Mouse (Mus musculus) ES-Bruce4 (cell line): ENCODE measurements around the gene Txlnb.

Experiments
- CTCF ChIP-seq: IDR thresholded peaks from one replicate; pipeline ENCODE4 v1.8.1; 2011; ENCODE audit warnings: low read depth, low read length
- EP300 ChIP-seq: IDR thresholded peaks from 2 replicates; pipeline ENCODE4 v1.6.1; 2011; ENCODE audit warnings: low read depth, low read length; ENCODE audit not compliant: insufficient read depth
- POLR2A ChIP-seq: IDR thresholded peaks from one replicate; pipeline ENCODE4 v1.8.1; 2011; ENCODE audit warnings: low read length; ENCODE audit not compliant: insufficient read depth

- TF ChIP-seq CTCF (no peak), POLR2A (no peak), EP300 (no peak)
Observed at GRCm38 (mm10) chr10:17769856-17770255, 26.2 kb upstream of the Txlnb start.
